Mouse (Mus musculus) intestine, postnatal 0 days (tissue): ENCODE measurements around the gene Cmah. TPM values are rescaled to one million over a fixed set of nuclear protein-coding genes. Genes with fewer than 3 reads are reported as not detected.

Source experiments
- ATAC-seq: fragments of 200-750 bp; cut with Nextera tagmentation; 2 replicates; pipeline ENCODE4 v1.8.0; 2017; ENCODE audit warnings: mild to moderate bottlenecking, moderate TSS enrichment, moderate library complexity
- H3K27ac ChIP-seq: fragments of 300-500 bp; sonication (generic); 2 replicates; pipeline ENCODE4 v1.5.1; 2014; ENCODE audit warnings: mild to moderate bottlenecking, low read depth, low read length, moderate library complexity
- H3K27me3 ChIP-seq: fragments of 300-500 bp; sonication (generic); replicated peaks from 2 replicates; pipeline ENCODE4 v1.6.1; 2014; ENCODE audit warnings: low read length, mixed read lengths; ENCODE audit not compliant: control insufficient read depth, insufficient read depth
- H3K36me3 ChIP-seq: fragments of 300-500 bp; sonication (generic); 2 replicates; pipeline ENCODE4 v1.6.1; 2014; ENCODE audit warnings: mild to moderate bottlenecking, moderate library complexity; ENCODE audit not compliant: control insufficient read depth, insufficient read depth
- H3K4me1 ChIP-seq: fragments of 300-500 bp; sonication (generic); replicated peaks from 2 replicates; pipeline ENCODE4 v1.6.1; 2014; ENCODE audit warnings: antibody characterized with exemption, low read length, mixed read lengths; ENCODE audit not compliant: control insufficient read depth, insufficient read depth
- H3K4me2 ChIP-seq: fragments of 300-500 bp; sonication (generic); replicated peaks from 2 replicates; pipeline ENCODE4 v1.6.1; 2014; ENCODE audit warnings: low read depth, mild to moderate bottlenecking, moderate library complexity
- H3K4me3 ChIP-seq: fragments of 300-500 bp; sonication (generic); 2 replicates; pipeline ENCODE4 v1.5.1; 2014; ENCODE audit warnings: low read depth, low read length
- H3K9ac ChIP-seq: fragments of 300-500 bp; sonication (generic); 2 replicates; pipeline ENCODE4 v1.6.1; 2014; ENCODE audit warnings: mild to moderate bottlenecking, low read depth, low read length
- H3K9me3 ChIP-seq: fragments of 300-500 bp; sonication (generic); 2 replicates; pipeline ENCODE4 v1.6.1; 2016; ENCODE audit warnings: mixed run types; ENCODE audit not compliant: control insufficient read depth
- CTCF ChIP-seq: sonication (generic); IDR thresholded peaks from 2 replicates; pipeline ENCODE4 v1.5.1; 2016; ENCODE audit warnings: low read depth, mild to moderate bottlenecking, control low read depth, antibody characterized with exemption, moderate library complexity
- WGBS: fragments of 180-500 bp; shearing (Covaris S2); extraction: QIAGEN DNeasy Blood & Tissue Kit; methylation state at CpG from one replicate; pipeline ENCODE4 v1.1.7; 2014; 5-methylcytosine and 5-hydroxymethylcytosine counted together
- polyA plus RNA-seq: library from polyadenylated mRNA; unstranded; fragments of >200 nt; fragmentation: Nextera tagmentation; extraction: Ambion mirVana; gene quantifications from 2 replicates; pipeline ENCODE4 v1.2.1, GENCODE M21; 2015

The Cmah gene
- polyA plus RNA-seq, 1 experiment from 2014 or later, result 1.4 TPM

DNA sequence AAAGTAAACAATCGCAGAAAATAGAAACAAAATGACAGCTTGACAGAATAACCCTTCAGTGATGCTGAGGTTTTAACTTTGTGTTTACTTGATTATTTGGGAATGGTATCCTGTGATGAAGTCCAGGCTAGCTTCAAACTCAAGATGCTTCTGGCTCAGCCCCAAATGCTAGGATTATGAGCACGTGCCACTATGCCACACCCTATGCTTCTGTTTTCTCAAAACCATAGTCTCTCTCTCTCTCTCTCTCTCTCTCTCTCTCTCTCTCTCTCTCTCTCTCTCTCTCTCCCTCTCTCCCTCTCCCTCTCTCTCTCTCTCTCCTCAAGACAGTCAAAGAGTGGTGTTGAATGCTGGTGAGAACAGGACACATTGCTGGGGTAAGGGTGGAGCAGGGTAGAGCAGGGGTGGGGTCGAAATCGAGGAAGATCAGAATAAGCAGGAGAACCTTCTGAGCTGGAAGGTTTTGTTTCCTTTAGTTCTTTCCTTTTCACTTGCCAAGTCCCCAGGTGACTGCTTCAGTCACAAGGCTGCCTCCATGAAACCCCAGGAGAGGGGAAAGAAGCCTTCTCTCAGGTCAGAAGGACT is 116.7 kb downstream of the Cmah start:
- 69% methylated on average over 4 of the region's 4 CpGs for WGBS
- no peak overlapping the region for H3K4me2 ChIP-seq
- no peaks in the 10 kb centered on the region; the same call in 1 of the 2 replicates for H3K4me1 ChIP-seq
- H3K27me3 ChIP-seq, result no peaks in the 10 kb centered on the region
- ATAC-seq, result no peak
- no peak overlapping the region for H3K9ac ChIP-seq
- H3K36me3 ChIP-seq, result no peaks in the 10 kb centered on the region
- TF ChIP-seq CTCF, result no peak
- H3K9me3 ChIP-seq, result no peaks in the 10 kb centered on the region
- H3K4me3 ChIP-seq, result no peak overlapping the region
- H3K27ac ChIP-seq, result no peak overlapping the region

GRCm38 (mm10) chr13:24444709-24445108 is 117.5 kb downstream of the Cmah start:
- H3K4me1 ChIP-seq, result no peaks in the 10 kb centered on the region; the same call in 1 of the 2 replicates
- no peak for TF ChIP-seq CTCF
- no peak overlapping the region for H3K9ac ChIP-seq
- no peak for ATAC-seq
- WGBS, result 52% methylated on average over 4 of the region's 4 CpGs
- no peak overlapping the region for H3K27ac ChIP-seq
- H3K9me3 ChIP-seq, result no peaks in the 10 kb centered on the region
- no peak overlapping the region for H3K4me3 ChIP-seq
- no peak overlapping the region for H3K4me2 ChIP-seq
- H3K27me3 ChIP-seq, result no peaks in the 10 kb centered on the region
- H3K36me3 ChIP-seq, result no peaks in the 10 kb centered on the region

GRCm38 (mm10) chr13:24445166-24445565 is 118.0 kb downstream of the Cmah start:
- no peak overlapping the region for H3K27ac ChIP-seq

DNA sequence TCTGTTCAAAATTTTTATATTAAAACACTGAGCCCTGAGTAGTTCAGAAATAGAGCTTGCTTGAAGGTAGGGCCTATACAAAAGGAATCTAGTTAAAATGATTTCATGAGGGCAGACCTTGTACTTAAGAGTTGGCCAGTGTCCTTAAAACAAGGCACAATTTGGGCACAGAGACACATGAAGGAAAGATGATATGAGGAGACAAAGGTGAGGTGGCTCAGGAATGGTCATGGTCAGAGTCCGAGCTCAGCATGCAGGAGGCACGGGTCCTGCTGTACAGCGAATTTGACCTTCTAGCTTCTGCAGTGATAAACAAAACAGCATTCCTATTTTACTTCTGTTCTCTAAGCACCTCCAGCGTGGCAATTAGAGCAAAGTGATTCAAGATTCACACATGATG is 118.9 kb downstream of the Cmah start:
- 79% methylated on average over 4 of the region's 4 CpGs for whole genome bisulfite sequencing
- Histone ChIP-seq H3K36me3 (no peaks in the 10 kb centered on the region), H3K4me3 (no peak overlapping the region), H3K9ac (no peak overlapping the region), H3K27me3 (no peaks in the 10 kb centered on the region), H3K4me1 (no peaks in the 10 kb centered on the region; the same call in 1 of the 2 replicates), H3K27ac (no peak overlapping the region), H3K9me3 (no peaks in the 10 kb centered on the region), H3K4me2 (no peak overlapping the region)
- TF ChIP-seq CTCF, result no peak
- no peak for ATAC-seq

More at GRCm38 (mm10) chr13:24445166-24445565, 118.0 kb downstream of the Cmah start:
- no peak for TF ChIP-seq CTCF
- no peak overlapping the region for H3K9ac ChIP-seq
- H3K27me3 ChIP-seq, result no peaks in the 10 kb centered on the region
- ATAC-seq, result no peak
- H3K9me3 ChIP-seq, result no peaks in the 10 kb centered on the region
- 71% methylated on average over 3 of the region's 3 CpGs for WGBS
- H3K4me3 ChIP-seq, result no peak overlapping the region
- no peaks in the 10 kb centered on the region; the same call in 1 of the 2 replicates for H3K4me1 ChIP-seq
- H3K4me2 ChIP-seq, result no peak overlapping the region
- no peaks in the 10 kb centered on the region for H3K36me3 ChIP-seq

DNA sequence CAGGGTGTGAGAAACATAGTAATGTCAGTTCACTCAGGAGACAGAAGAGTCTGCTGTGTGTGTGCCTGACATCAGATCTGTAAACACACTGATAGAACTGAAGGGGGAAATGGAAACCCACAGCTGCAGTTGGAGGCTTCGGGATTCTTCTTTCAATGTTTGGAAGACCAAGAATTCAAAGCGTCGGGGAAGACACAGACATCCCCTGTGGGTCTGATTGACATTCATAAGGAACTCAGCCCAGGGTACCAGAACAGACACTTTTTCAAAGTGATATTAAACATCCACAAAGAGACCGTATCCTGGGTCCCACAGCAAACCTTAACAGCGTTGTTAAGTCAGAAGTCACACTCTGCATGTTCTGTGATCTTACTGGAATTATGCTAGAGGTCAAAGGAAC is 119.8 kb downstream of the Cmah start:
- WGBS, result 42% methylated on average over 5 of the region's 5 CpGs
- no peaks in the 10 kb centered on the region; the same call in 1 of the 2 replicates for H3K4me1 ChIP-seq
- H3K27ac ChIP-seq, result no peak overlapping the region
- no peaks in the 10 kb centered on the region for H3K9me3 ChIP-seq
- no peak overlapping the region for H3K4me2 ChIP-seq
- no peak overlapping the region for H3K9ac ChIP-seq
- no peak overlapping the region for H3K4me3 ChIP-seq
- no peak for ATAC-seq
- H3K27me3 ChIP-seq, result no peaks in the 10 kb centered on the region
- TF ChIP-seq CTCF, result no peak
- H3K36me3 ChIP-seq, result no peaks in the 10 kb centered on the region

GRCm38 (mm10) chr13:24448578-24448977 is 121.4 kb downstream of the Cmah start:
- Histone ChIP-seq H3K9ac (no peak overlapping the region), H3K4me2 (no peak overlapping the region), H3K36me3 (no peaks in the 10 kb centered on the region), H3K4me1 (no peaks in the 10 kb centered on the region; the same call in 1 of the 2 replicates), H3K4me3 (no peak overlapping the region), H3K27ac (no peak overlapping the region), H3K9me3 (no peaks in the 10 kb centered on the region), H3K27me3 (no peaks in the 10 kb centered on the region)
- WGBS, result 67% methylated on average over 6 of the region's 6 CpGs
- TF ChIP-seq CTCF, result no peak
- no peak for ATAC-seq
